Mouse (Mus musculus) limb, embryonic 10.5 days (tissue): ENCODE measurements around the gene Il1f8. TPM values are rescaled to one million over a fixed set of nuclear protein-coding genes. Genes with fewer than 3 reads are reported as not detected.
"Not testable (repeated sequence)": the region's sequence is repeated elsewhere in the genome, so short reads cannot be mapped to it uniquely, and the experiment has no call there.

Experiments
- DNase-seq: peaks from one replicate; pipeline ENCODE4 v3.0.0-alpha.2; 2017; ENCODE audit warnings: low spot score
- H3K27ac ChIP-seq: fragments of 300-500 bp; sonication (generic); 2 replicates; pipeline ENCODE4 v1.5.1; 2016; ENCODE audit warnings: mild to moderate bottlenecking
- H3K27me3 ChIP-seq: fragments of 300-500 bp; sonication (generic); 2 replicates; pipeline ENCODE4 v1.6.1; 2016; ENCODE audit warnings: low read depth, mild to moderate bottlenecking; ENCODE audit not compliant: poor library complexity, severe bottlenecking
- H3K36me3 ChIP-seq: fragments of 300-500 bp; sonication (generic); 2 replicates; pipeline ENCODE4 v1.6.1; 2016; ENCODE audit warnings: mild to moderate bottlenecking, moderate library complexity
- H3K4me1 ChIP-seq: fragments of 300-500 bp; sonication (generic); 2 replicates; pipeline ENCODE4 v1.6.1; 2016
- H3K4me3 ChIP-seq: fragments of 300-500 bp; sonication (generic); 2 replicates; pipeline ENCODE4 v1.5.1; 2016; ENCODE audit warnings: mild to moderate bottlenecking, moderate library complexity
- H3K9me3 ChIP-seq: fragments of 300-500 bp; sonication (generic); replicated peaks from 2 replicates; pipeline ENCODE4 v1.6.1; 2016; ENCODE audit warnings: mild to moderate bottlenecking
- WGBS: fragments of 180-500 bp; shearing (Covaris S2); methylation state at CpG from one replicate; pipeline ENCODE4 v1.1.7; 2016; 5-methylcytosine and 5-hydroxymethylcytosine counted together
- polyA plus RNA-seq: library from polyadenylated mRNA; unstranded; fragments of >200 nt; fragmentation: Nextera tagmentation; extraction: Ambion mirVana; gene quantifications from 2 replicates; pipeline ENCODE4 v1.2.1, GENCODE M21; 2016

The Il1f8 gene
- polyA plus RNA-seq: not detected in 2 replicates

GRCm38 (mm10) chr2:24152861-24153260 lies at the start of gene Il1f8:
Gene Il1f8 (plus strand): TSS chr2:24153161.
- Histone ChIP-seq H3K4me1 (no peaks in the 10 kb centered on the region), H3K27ac (no peak within 1 kb of the TSS), H3K9me3 (no peaks in the 10 kb centered on the region), H3K36me3 (no peaks in the 10 kb centered on the region), H3K27me3 (no peaks in the 10 kb centered on the region), H3K4me3 (no peak within 1 kb of the TSS)
- no peak for DNase-seq
- 78% methylated on average over 2 of the region's 2 CpGs for WGBS

DNA sequence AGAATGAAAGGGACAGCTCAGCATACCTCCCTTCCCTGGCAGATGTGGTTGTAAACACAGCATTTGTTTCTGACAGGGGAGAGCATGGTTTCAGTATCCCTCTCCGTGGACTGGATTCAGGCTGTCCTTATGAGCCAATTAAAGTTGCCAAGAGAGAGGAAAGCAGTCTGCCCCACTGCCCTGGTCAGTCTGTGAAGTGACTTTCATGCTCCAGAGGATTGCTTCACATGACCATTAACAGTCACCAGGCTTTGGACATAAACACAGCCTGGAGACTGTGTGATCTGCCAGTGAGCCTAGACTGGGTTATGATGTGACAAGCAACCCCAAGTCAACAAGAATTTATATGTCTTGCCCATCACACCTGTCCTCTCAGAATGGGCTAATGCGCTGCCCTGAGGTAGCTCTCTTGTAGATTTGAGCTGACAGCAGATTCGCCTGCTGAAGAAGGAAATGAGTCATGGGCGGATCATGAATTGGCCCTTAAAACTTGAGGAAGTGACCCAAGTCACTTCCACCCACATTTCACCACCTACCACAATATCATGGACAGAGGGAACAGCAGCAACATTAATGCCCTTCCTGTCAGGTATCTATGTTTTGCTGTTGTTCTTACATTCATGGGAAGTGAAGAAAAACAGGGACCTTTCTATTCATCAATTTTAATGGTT lies 49.2 kb upstream of the Il1f8 start:
- Histone ChIP-seq H3K36me3 (no peaks in the 10 kb centered on the region), H3K27ac (no peak overlapping the region), H3K4me3 (no peak overlapping the region), H3K9me3 (no peaks in the 10 kb centered on the region), H3K4me1 (peaks cover 8% of the 10 kb centered on the region), H3K27me3 (no peaks in the 10 kb centered on the region)
- DNase-seq: no peak
- 79% methylated on average over 4 of the region's 4 CpGs for WGBS

- Histone ChIP-seq H3K36me3 (no peaks in the 10 kb centered on the region), H3K27me3 (no peaks in the 10 kb centered on the region), H3K4me1 (no peaks in the 10 kb centered on the region), H3K27ac (no peak overlapping the region), H3K9me3 (no peaks in the 10 kb centered on the region), H3K4me3 (no peak overlapping the region)
- DNase-seq: no peak
Observed at GRCm38 (mm10) chr2:24109085-24109484, 43.9 kb upstream of the Il1f8 start.

DNA sequence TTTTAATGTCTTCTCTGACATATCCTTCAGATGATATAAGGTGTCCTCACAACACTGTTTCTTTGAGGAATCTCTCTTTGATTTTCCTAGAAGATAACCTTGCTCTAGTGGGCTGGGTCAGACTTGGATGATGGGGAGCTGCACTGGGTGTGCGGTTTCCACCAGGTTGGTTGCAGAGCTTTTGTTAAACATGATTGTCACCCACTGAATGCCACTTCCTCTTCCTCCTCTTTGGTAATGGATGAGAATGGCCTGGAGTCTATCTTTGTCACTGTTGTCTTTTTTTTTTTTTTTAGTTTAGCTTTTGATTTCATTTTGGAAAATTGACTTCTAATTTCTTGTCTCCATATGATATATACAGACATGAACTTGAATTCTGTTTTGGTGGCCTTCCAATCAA lies 18.6 kb upstream of the Il1f8 start:
- DNase-seq: no peak
- Histone ChIP-seq H3K36me3 (no peaks in the 10 kb centered on the region), H3K27ac (no peak overlapping the region), H3K4me1 (no peaks in the 10 kb centered on the region), H3K27me3 (no peaks in the 10 kb centered on the region), H3K9me3 (no peaks in the 10 kb centered on the region), H3K4me3 (no peak overlapping the region)
- WGBS: 87% methylated on average over 1 of the region's 1 CpGs

GRCm38 (mm10) chr2:24181683-24182331 lies 28.8 kb downstream of the Il1f8 start:
- peak; percentile 49 for DNase-seq
- H3K36me3 ChIP-seq, H3K4me1 ChIP-seq, H3K9me3 ChIP-seq, H3K27me3 ChIP-seq, H3K4me3 ChIP-seq, H3K27ac ChIP-seq: not testable (repeated sequence)
- WGBS: 24% methylated on average over 14 of the region's 14 CpGs

GRCm38 (mm10) chr2:24182423-24183147 lies 29.6 kb downstream of the Il1f8 start:
- 68% methylated on average over 13 of the region's 13 CpGs for WGBS
- not testable (repeated sequence) for H3K4me1 ChIP-seq, H3K27me3 ChIP-seq, H3K27ac ChIP-seq, DNase-seq, H3K4me3 ChIP-seq, H3K9me3 ChIP-seq, H3K36me3 ChIP-seq

GRCm38 (mm10) chr2:24184092-24184491 lies 31.1 kb downstream of the Il1f8 start:
- H3K27ac ChIP-seq: not testable (repeated sequence)

DNA sequence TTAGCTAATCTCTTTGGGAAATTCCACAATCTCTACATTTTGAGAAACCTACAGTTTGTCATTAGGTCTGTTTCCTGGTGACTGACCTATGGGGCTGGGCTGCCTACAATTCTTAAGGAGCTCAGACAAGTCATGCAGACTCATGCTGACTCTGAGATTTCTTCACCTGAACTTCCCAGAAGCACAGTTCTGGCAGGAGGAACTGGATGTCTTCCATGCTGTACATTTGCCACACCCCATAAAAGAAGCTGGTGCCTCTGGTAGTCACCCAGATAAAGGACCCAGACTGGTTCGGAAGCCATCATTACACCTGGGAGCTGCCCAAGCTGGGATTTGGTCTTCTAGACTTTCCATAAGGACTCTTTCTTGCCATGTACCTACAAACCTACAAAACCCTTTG lies 33.2 kb downstream of the Il1f8 start, which contains the start of gene Il1f9:
Gene Il1f9 (plus strand): TSS at position 301 of the 400 bp plus-strand sequence.
- H3K27ac ChIP-seq: no peak within 1 kb of the TSS
- H3K4me3 ChIP-seq: no peak within 1 kb of the TSS
- 90% methylated on average over 1 of the region's 1 CpGs for WGBS
- no peak for DNase-seq
- H3K36me3 ChIP-seq: no peaks in the 10 kb centered on the region
- H3K27me3 ChIP-seq: no peaks in the 10 kb centered on the region
- H3K4me1 ChIP-seq: no peaks in the 10 kb centered on the region
- H3K9me3 ChIP-seq: no peaks in the 10 kb centered on the region

More at GRCm38 (mm10) chr2:24184092-24184491, 31.1 kb downstream of the Il1f8 start:
- H3K27me3 ChIP-seq, DNase-seq, H3K4me1 ChIP-seq, H3K4me3 ChIP-seq, H3K36me3 ChIP-seq, H3K9me3 ChIP-seq: not testable (repeated sequence)

- DNase-seq: no peak
- Histone ChIP-seq H3K4me3 (no peak overlapping the region), H3K27me3 (no peaks in the 10 kb centered on the region), H3K9me3 (no peaks in the 10 kb centered on the region), H3K27ac (no peak overlapping the region), H3K36me3 (no peaks in the 10 kb centered on the region), H3K4me1 (no peaks in the 10 kb centered on the region)
- WGBS: 81% methylated on average over 6 of the region's 6 CpGs
Observed at GRCm38 (mm10) chr2:24187585-24187984, 34.6 kb downstream of the Il1f8 start.

GRCm38 (mm10) chr2:24188189-24188588 lies 35.2 kb downstream of the Il1f8 start:
- WGBS: 69% methylated on average over 1 of the region's 1 CpGs
- no peaks in the 10 kb centered on the region for H3K36me3 ChIP-seq

More at GRCm38 (mm10) chr2:24188189-24188588, 35.2 kb downstream of the Il1f8 start:
- no peaks in the 10 kb centered on the region for H3K9me3 ChIP-seq
- no peaks in the 10 kb centered on the region for H3K27me3 ChIP-seq
- no peak overlapping the region for H3K4me3 ChIP-seq
- DNase-seq: no peak
- H3K27ac ChIP-seq: no peak overlapping the region
- H3K4me1 ChIP-seq: no peaks in the 10 kb centered on the region

Other genes with a start within 250 kb of the Il1f8 start
- gene Hnmt, start 103.8 kb upstream of the Il1f8 start, polyA plus RNA-seq: 0.53 and 0.83 TPM in 2 replicates
- not detected in 2 replicates for gene Tbpl2, start 56.6 kb upstream of the Il1f8 start, polyA plus RNA-seq
- not detected in 2 replicates for gene Il1f9, start 33.3 kb downstream of the Il1f8 start, polyA plus RNA-seq
- gene Il1f6, start 62.3 kb downstream of the Il1f8 start, polyA plus RNA-seq: not detected in 2 replicates
- gene Il1f5, start 123.8 kb downstream of the Il1f8 start, polyA plus RNA-seq: not detected in 2 replicates
- gene Il1f10, start 138.0 kb downstream of the Il1f8 start, polyA plus RNA-seq: not detected in 2 replicates
- 0.95 TPM in 1 of 2 replicates, not detected in the other for gene Il1rn, start 183.7 kb downstream of the Il1f8 start, polyA plus RNA-seq
- gene Psd4, start 214.4 kb downstream of the Il1f8 start, polyA plus RNA-seq: 0.43 and 0.59 TPM in 2 replicates